Mouse (Mus musculus): Measurements from ENCODE around the gene Rac1. TPM values are rescaled to one million over a fixed set of nuclear protein-coding genes. Genes with fewer than 3 reads are reported as not detected.
"Not testable (repeated sequence)": the region's sequence is repeated elsewhere in the genome, so short reads cannot be mapped to it uniquely, and the experiment has no call there.

Gene Rac1
- polyA plus RNA-seq, 1 experiment from 2014 or later: 336 TPM

GRCm38 (mm10) chr5:143552911-143553310 is 25.1 kb upstream of the Rac1 start:
- WGBS: 54% methylated on average over 6 of the region's 6 CpGs
- Histone ChIP-seq H3K4me3 (no peak overlapping the region), H3K9ac (no peak overlapping the region), H3K36me3 (ENCODE audit: poor library complexity, severe bottlenecking) (peaks cover 25% of the 10 kb centered on the region; the same call in 1 of the 2 replicates), H3K27me3 (no peaks in the 10 kb centered on the region), H3K4me2 (no peak overlapping the region), H3K4me1 (peaks cover 34% of the 10 kb centered on the region), H3K27ac (no peak overlapping the region), H3K9me3 (replicated peaks) (no peaks in the 10 kb centered on the region)
- no peak for ATAC-seq

- Histone ChIP-seq H3K36me3 (ENCODE audit: poor library complexity, severe bottlenecking) (peaks cover 21% of the 10 kb centered on the region; the same call in 1 of the 2 replicates), H3K4me3 (peak overlapping the region; percentile 87), H3K4me1 (peaks cover 34% of the 10 kb centered on the region), H3K4me2 (peak overlapping the region; percentile 90), H3K27ac (peak overlapping the region; percentile 79), H3K9ac (peak overlapping the region; percentile 95)
- WGBS: under 1% methylated on average over 13 of the region's 28 CpGs
- ATAC-seq; H3K9me3 ChIP-seq (replicated peaks); H3K27me3 ChIP-seq: not testable (repeated sequence)
These were observed 21.1 kb upstream of the Rac1 start for GRCm38 (mm10) chr5:143548922-143549321.

- H3K4me1 ChIP-seq: peaks cover 34% of the 10 kb centered on the region
- WGBS: under 1% methylated on average over 32 of the region's 37 CpGs
These were observed 20.6 kb upstream of the Rac1 start for GRCm38 (mm10) chr5:143548401-143548846.

GRCm38 (mm10) chr5:143547866-143548265 is 20.0 kb upstream of the Rac1 start:
- Histone ChIP-seq H3K36me3 (ENCODE audit: poor library complexity, severe bottlenecking) (peaks cover 17% of the 10 kb centered on the region; the same call in 1 of the 2 replicates), H3K9me3 (replicated peaks) (no peaks in the 10 kb centered on the region), H3K4me2 (peak overlapping the region; percentile 90; the same call in 1 of the 2 replicates), H3K27me3 (0 out of 2 replicates have a peak, but pooled peaks cover 2% of the 10 kb centered on the region), H3K4me1 (peaks cover 34% of the 10 kb centered on the region), H3K9ac (peak overlapping the region; percentile 95; the same call in 1 of the 2 replicates), H3K27ac (peak overlapping the region; percentile 61), H3K4me3 (no peak overlapping the region)
- 0 out of 2 replicates have a peak, but pooled peaks have one; percentile 1 for ATAC-seq
- WGBS: 61% methylated on average over 10 of the region's 10 CpGs

More at GRCm38 (mm10) chr5:143548401-143548846, 20.6 kb upstream of the Rac1 start:
- H3K27ac ChIP-seq: peak overlapping the region; percentile 79
- peaks cover 18% of the 10 kb centered on the region; the same call in 1 of the 2 replicates for H3K36me3 ChIP-seq (ENCODE audit: poor library complexity, severe bottlenecking)
- H3K4me2 ChIP-seq: peak overlapping the region; percentile 90
- peak overlapping the region; percentile 95 for H3K9ac ChIP-seq
- no peaks in the 10 kb centered on the region for H3K9me3 ChIP-seq (replicated peaks)
- H3K27me3 ChIP-seq: 0 out of 2 replicates have a peak, but pooled peaks cover 2% of the 10 kb centered on the region
- peak overlapping the region; percentile 87 for H3K4me3 ChIP-seq
- peak; percentile 96 for ATAC-seq

- H3K4me1 ChIP-seq: peaks cover 34% of the 10 kb centered on the region
- H3K27ac ChIP-seq: no peak overlapping the region
- H3K4me2 ChIP-seq: no peak overlapping the region
- peaks cover 12% of the 10 kb centered on the region; the same call in 1 of the 2 replicates for H3K36me3 ChIP-seq (ENCODE audit: poor library complexity, severe bottlenecking)
- H3K27me3 ChIP-seq: 0 out of 2 replicates have a peak, but pooled peaks cover 3% of the 10 kb centered on the region
- WGBS: 9% methylated on average over 11 of the region's 11 CpGs
- H3K4me3 ChIP-seq: no peak overlapping the region
- ATAC-seq: no peak
- H3K9me3 ChIP-seq (replicated peaks): no peaks in the 10 kb centered on the region
- H3K9ac ChIP-seq: no peak overlapping the region
These were observed 19.5 kb upstream of the Rac1 start for GRCm38 (mm10) chr5:143547384-143547783.

GRCm38 (mm10) chr5:143539111-143539510 is 11.3 kb upstream of the Rac1 start:
- no peak overlapping the region for H3K9ac ChIP-seq
- H3K9me3 ChIP-seq (replicated peaks): no peaks in the 10 kb centered on the region
- H3K4me2 ChIP-seq: no peak overlapping the region
- no peaks in the 10 kb centered on the region for H3K4me1 ChIP-seq
- H3K27ac ChIP-seq: no peak overlapping the region
- whole genome bisulfite sequencing: 90% methylated on average over 8 of the region's 8 CpGs
- H3K36me3 ChIP-seq (ENCODE audit: poor library complexity, severe bottlenecking): no peaks in the 10 kb centered on the region
- no peak for ATAC-seq
- 0 out of 2 replicates have a peak, but pooled peaks cover 6% of the 10 kb centered on the region for H3K27me3 ChIP-seq
- no peak overlapping the region for H3K4me3 ChIP-seq

- H3K9me3 ChIP-seq (replicated peaks): no peaks in the 10 kb centered on the region
- no peak for ATAC-seq
- no peaks in the 10 kb centered on the region for H3K36me3 ChIP-seq (ENCODE audit: poor library complexity, severe bottlenecking)
- 50% methylated on average over 2 of the region's 2 CpGs for WGBS
- no peak overlapping the region for H3K4me3 ChIP-seq
- H3K4me2 ChIP-seq: no peak overlapping the region
- no peaks in the 10 kb centered on the region for H3K4me1 ChIP-seq
- no peak overlapping the region for H3K9ac ChIP-seq
- no peak overlapping the region for H3K27ac ChIP-seq
- no peaks in the 10 kb centered on the region for H3K27me3 ChIP-seq
These were observed 9.2 kb upstream of the Rac1 start for GRCm38 (mm10) chr5:143537022-143537421.

GRCm38 (mm10) chr5:143534922-143535321 is 7.1 kb upstream of the Rac1 start:
- ATAC-seq: no peak
- Histone ChIP-seq H3K9me3 (replicated peaks) (no peaks in the 10 kb centered on the region), H3K4me1 (no peaks in the 10 kb centered on the region), H3K27me3 (no peaks in the 10 kb centered on the region), H3K27ac (no peak overlapping the region), H3K4me3 (no peak overlapping the region), H3K36me3 (ENCODE audit: poor library complexity, severe bottlenecking) (no peaks in the 10 kb centered on the region), H3K9ac (no peak overlapping the region), H3K4me2 (no peak overlapping the region)
- 89% methylated on average over 4 of the region's 4 CpGs for WGBS

- Histone ChIP-seq H3K4me1 (peaks cover 19% of the 10 kb centered on the region), H3K4me2 (no peak overlapping the region), H3K9ac (no peak overlapping the region), H3K36me3 (ENCODE audit: poor library complexity, severe bottlenecking) (no peaks in the 10 kb centered on the region), H3K27ac (no peak overlapping the region), H3K4me3 (no peak overlapping the region), H3K27me3 (no peaks in the 10 kb centered on the region), H3K9me3 (replicated peaks) (no peaks in the 10 kb centered on the region)
- ATAC-seq: no peak
- WGBS: 68% methylated on average over 7 of the region's 7 CpGs
These were observed 2.9 kb upstream of the Rac1 start for GRCm38 (mm10) chr5:143530715-143531114.

GRCm38 (mm10) chr5:143528308-143528683 is 460 bp upstream of the Rac1 start:
- peak overlapping the region; percentile 95 for H3K27ac ChIP-seq
- 0 out of 2 replicates have a peak, but pooled peaks cover 8% of the 10 kb centered on the region for H3K36me3 ChIP-seq (ENCODE audit: poor library complexity, severe bottlenecking)
- H3K9me3 ChIP-seq (replicated peaks): no peaks in the 10 kb centered on the region
- ATAC-seq: no peak; the same call in 1 of the 2 replicates
- peak overlapping the region; percentile 99 for H3K9ac ChIP-seq
- no peaks in the 10 kb centered on the region for H3K27me3 ChIP-seq
- WGBS: 21% methylated on average over 7 of the region's 7 CpGs
- H3K4me3 ChIP-seq: peak overlapping the region; percentile 99
- peaks cover 28% of the 10 kb centered on the region for H3K4me1 ChIP-seq
- H3K4me2 ChIP-seq: peak overlapping the region; percentile 93

- Histone ChIP-seq H3K4me3 (peak overlapping the region; percentile 99), H3K27ac (peak overlapping the region; percentile 14; the same call in 1 of the 2 replicates), H3K9me3 (replicated peaks) (no peaks in the 10 kb centered on the region), H3K27me3 (no peaks in the 10 kb centered on the region), H3K9ac (peak overlapping the region; percentile 99), H3K4me2 (peak overlapping the region; percentile 93), H3K36me3 (ENCODE audit: poor library complexity, severe bottlenecking) (0 out of 2 replicates have a peak, but pooled peaks cover 8% of the 10 kb centered on the region), H3K4me1 (peaks cover 28% of the 10 kb centered on the region)
- WGBS: 9% methylated on average over 28 of the region's 28 CpGs
- ATAC-seq: no peak
These were observed 1.0 kb downstream of the Rac1 start for GRCm38 (mm10) chr5:143526698-143527331.

- H3K4me1 ChIP-seq: peaks cover 28% of the 10 kb centered on the region
- H3K36me3 ChIP-seq (ENCODE audit: poor library complexity, severe bottlenecking): peaks cover 11% of the 10 kb centered on the region; the same call in 1 of the 2 replicates
- peak overlapping the region; percentile 93 for H3K4me2 ChIP-seq
- 79% methylated on average over 7 of the region's 7 CpGs for WGBS
- peak overlapping the region; percentile 99 for H3K4me3 ChIP-seq
- H3K9me3 ChIP-seq (replicated peaks): no peaks in the 10 kb centered on the region
- no peak overlapping the region for H3K27ac ChIP-seq
- H3K9ac ChIP-seq: peak overlapping the region; percentile 99
- ATAC-seq: no peak
- H3K27me3 ChIP-seq: no peaks in the 10 kb centered on the region
These were observed 2.2 kb downstream of the Rac1 start for GRCm38 (mm10) chr5:143525454-143526225.
